Mouse (Mus musculus): ENCODE measurements around the gene Rpf2.

Gene Rpf2

GRCm38 (mm10) chr10:40246374-40247165 is at the start of gene Rpf2:
Gene Rpf2, minus strand, starts transcription at chr10:40247036.
- peak; percentile 83 for DNase-seq (ENCODE audit: low read depth, low spot score)

DNA sequence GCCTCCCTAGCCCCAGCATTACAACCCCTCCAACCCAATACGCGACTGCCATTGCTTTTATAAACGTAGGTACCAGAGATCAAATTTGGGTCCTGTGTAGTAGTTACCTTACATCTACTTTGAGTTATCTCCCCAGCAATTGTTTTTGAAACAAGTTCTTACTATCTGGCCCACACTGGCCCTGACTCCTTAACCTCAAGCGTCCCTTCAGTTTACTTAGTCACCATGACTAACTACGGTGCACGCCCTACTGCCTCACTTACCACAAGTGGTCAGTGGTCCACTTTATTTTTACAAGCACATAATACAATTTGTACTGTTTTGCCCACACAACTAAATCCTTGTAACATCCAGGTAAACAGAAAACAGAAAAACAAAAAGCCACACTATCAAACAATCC is 45.8 kb upstream of the Rpf2 start:
- DNase-seq (ENCODE audit: low read depth, low spot score) = no peak

DNA sequence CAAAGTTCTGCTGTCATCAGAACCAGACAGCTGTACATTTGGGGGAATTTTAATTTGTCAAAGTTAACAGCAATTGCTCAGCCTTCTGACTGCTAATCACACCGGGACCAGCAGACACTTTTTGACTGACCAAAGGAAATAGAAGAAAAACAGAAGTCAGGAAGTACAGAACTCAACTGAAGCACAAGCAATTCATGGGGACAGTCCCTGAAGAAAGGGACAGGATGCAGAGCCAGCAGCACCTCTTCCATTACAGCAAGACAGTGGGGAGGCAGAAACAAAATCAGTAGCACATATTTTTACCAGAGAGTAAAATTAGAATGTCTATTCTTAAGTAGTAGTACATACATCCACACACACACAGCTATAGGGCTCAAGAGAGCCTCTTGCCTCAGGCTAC is 39.9 kb upstream of the Rpf2 start:
- no peak for DNase-seq (ENCODE audit: low read depth, low spot score)

- no peak for DNase-seq (ENCODE audit: low read depth, low spot score)
These were observed 38.7 kb upstream of the Rpf2 start for GRCm38 (mm10) chr10:40285571-40285970.

DNA sequence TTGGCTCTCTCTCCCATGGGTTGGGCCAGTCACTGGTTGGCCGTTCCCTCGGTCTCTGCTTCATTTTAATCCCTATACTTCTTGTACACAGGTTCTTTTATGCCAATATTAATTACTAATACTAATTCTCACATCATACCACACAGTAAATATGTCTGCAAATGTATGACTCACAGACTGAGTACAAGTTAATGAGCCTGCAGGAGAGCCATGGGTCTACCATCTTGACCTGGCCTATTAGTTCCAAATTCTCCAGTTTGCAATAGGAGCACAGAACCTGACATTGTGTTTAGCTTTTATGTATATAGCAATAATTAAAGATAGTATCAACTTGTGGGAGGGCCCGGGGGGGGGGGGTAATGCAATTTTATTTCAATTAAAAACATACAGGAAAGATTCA is 38.2 kb upstream of the Rpf2 start:
- DNase-seq (ENCODE audit: low read depth, low spot score) = no peak

DNA sequence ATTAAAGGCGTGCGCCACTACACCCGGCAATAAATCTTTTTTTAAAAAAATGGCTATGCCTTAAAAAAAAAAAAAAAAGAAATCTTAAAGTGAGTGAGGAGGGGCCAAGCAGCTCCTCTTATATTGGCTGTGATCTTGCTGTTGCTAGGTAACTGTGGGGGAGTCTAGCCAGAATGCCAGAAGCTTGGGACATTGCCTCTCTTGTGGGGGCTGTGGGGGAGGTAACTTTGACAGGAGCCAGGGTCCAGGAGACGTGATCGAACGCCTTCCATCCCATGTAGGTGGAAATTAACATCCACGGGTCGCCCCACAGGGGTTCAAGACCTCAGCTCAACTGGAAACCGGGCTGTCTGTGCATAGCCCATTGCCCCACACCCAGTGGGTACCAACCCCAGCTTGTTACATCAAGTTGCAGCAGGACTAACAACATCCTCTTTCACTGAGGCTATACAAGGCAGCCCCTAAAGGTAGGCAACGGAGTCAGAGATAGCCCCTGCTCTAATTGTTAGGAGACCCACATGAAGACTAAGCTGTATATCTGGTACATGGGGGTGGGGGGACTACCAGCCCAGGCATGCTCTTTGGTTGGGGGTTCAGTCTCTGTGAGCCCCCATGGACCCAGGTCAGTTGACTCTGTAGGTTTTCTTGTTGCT is 37.5 kb upstream of the Rpf2 start:
- no peak for DNase-seq (ENCODE audit: low read depth, low spot score)

DNA sequence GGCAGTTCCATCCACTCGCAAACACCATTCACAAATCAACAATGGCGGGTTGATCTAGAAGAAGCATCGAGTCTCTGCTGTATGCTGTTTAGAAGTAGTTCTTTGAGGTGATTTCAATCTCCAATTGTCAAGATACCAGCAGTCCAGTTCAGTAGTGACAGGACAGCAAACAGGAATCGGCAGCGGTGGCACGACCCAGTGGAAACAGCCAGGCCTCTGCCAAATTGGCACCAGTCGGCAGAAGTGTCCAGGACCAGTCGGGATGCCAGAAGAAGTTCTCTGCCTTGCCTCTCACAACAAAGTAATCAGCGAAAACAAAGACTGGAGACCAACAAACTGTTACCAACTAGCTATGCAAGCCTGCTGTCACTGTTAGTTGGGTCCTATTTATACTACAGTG is 36.8 kb upstream of the Rpf2 start:
- DNase-seq (ENCODE audit: low read depth, low spot score) = no peak

- DNase-seq (ENCODE audit: low read depth, low spot score) = no peak
These were observed 34.7 kb upstream of the Rpf2 start for GRCm38 (mm10) chr10:40281565-40281964.

GRCm38 (mm10) chr10:40278317-40278716 is 31.5 kb upstream of the Rpf2 start:
- DNase-seq (ENCODE audit: low read depth, low spot score) = no peak

DNA sequence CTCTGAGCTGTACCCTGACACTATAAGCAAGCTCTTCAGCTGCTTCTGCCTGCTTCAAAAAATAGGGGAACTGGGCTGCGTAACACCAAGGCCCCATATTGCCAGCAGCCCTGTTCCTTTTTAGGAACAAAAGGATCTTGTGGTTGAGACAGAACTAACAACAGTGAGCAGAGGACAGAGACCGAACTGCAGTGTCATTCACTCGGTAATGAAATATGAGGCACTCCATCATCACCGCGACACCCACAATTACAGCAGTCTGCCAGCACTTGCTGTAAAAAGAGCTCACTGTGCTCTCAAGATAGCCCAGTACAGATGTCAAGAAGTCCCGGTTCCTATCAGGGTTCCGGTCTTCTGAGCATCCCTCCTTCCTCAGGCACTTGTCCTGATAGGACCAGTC is 29.2 kb upstream of the Rpf2 start:
- DNase-seq (ENCODE audit: low read depth, low spot score) = no peak

GRCm38 (mm10) chr10:40273938-40274337 is 27.1 kb upstream of the Rpf2 start:
- DNase-seq (ENCODE audit: low read depth, low spot score) = no peak

DNA sequence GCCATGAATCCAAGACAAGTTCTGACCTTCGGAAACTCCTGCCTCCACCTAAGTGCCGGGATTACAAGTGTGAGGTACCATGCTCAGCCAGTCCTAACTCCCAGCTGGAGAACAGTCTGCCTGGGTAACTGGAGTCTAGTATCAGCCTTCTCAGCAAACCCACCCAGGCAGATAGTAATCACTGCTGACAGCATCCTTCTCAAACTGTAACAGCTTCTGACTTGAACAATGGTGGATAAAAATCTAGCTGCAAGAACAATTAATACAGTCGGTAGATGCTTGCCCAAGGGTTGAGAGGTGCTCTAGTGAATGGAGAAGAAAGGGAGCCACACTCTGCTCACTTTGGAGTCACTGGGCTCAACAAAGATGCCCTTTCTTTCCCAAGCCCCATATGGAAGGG is 24.4 kb upstream of the Rpf2 start:
- no peak for DNase-seq (ENCODE audit: low read depth, low spot score)

GRCm38 (mm10) chr10:40264920-40265319 is 18.1 kb upstream of the Rpf2 start:
- no peak for DNase-seq (ENCODE audit: low read depth, low spot score)

DNA sequence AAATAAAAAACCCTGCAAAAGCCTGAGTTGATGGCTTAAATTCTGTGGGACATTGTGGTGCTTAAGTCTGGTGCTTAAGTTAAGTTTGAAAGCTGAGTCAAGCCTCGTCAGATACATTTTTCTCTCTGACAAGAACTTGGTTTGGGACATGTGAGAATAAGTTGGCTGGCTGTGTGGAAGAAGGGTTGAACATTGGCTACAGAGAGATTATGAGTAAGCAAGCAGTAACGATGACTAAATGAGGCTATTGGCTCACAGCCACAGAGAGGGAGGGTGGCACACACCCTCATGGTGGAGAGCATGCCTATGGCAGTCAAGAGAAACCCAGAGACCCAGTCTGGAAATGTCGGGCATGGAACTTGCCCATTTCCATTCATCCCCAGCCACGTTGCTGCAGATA is 16.9 kb upstream of the Rpf2 start:
- no peak for DNase-seq (ENCODE audit: low read depth, low spot score)

GRCm38 (mm10) chr10:40262200-40262599 is 15.4 kb upstream of the Rpf2 start:
- no peak for DNase-seq (ENCODE audit: low read depth, low spot score)

DNA sequence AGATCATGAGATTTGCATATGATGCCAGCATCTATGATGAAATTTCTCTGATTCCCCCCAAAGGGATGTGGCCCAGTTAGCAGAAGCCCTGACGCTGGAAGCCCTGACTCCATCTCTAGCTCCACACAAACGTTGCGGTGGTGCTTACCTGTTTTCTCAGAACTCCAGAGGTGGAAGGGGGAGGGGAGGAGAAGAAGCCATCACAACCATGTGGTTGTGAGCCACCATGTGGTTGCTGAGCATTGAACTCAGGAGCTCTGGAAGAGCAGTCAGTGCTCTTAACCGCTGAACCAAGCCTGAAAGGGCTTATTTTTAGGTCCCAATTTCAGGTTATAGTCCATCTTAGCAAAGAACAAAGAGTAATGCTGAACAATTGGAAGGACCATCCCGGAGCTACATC is 13.5 kb upstream of the Rpf2 start:
- DNase-seq (ENCODE audit: low read depth, low spot score) = no peak

DNA sequence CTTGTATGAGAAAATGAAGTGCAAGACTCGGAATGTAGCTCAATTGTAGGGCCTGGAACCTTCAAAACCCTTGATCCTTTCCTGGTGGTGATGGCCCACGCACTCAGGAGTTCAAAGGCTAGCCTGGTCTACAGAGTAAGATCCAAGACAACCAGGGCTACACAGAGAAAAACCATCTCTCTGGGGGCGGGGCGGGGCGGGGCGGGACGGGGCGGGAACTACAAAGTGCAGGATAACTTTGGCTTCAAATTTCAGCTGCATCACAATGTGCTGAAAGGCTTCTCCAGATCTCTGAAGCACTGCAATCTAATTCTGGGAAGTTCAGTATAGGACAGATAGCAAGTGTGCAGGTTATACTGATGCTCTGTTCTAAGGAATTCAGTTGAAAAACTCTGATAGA is 12.7 kb upstream of the Rpf2 start:
- DNase-seq (ENCODE audit: low read depth, low spot score) = no peak

DNA sequence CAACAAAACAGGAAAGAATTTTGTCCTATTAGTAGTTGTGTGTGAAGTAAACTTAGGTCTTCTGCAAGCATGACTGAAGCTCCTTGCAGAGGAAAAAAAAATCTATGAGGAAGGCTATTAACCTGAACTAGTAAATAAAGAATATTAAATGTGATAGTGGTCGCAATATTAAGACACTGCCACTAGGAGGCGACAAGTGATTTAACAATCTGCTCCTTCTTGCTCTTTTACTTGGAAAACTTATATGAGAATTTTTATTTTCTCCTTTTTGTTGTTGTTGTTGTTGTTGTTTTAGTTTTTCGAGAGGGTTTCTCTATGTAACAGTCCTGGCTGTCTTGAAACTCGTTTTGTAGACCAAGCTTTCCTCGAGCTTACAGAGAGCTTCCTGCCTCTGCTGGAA is 12.1 kb upstream of the Rpf2 start:
- peak; percentile 43 for DNase-seq (ENCODE audit: low read depth, low spot score)

GRCm38 (mm10) chr10:40258401-40258966 is 11.6 kb upstream of the Rpf2 start:
- DNase-seq (ENCODE audit: low read depth, low spot score) = peak; percentile 59

DNA sequence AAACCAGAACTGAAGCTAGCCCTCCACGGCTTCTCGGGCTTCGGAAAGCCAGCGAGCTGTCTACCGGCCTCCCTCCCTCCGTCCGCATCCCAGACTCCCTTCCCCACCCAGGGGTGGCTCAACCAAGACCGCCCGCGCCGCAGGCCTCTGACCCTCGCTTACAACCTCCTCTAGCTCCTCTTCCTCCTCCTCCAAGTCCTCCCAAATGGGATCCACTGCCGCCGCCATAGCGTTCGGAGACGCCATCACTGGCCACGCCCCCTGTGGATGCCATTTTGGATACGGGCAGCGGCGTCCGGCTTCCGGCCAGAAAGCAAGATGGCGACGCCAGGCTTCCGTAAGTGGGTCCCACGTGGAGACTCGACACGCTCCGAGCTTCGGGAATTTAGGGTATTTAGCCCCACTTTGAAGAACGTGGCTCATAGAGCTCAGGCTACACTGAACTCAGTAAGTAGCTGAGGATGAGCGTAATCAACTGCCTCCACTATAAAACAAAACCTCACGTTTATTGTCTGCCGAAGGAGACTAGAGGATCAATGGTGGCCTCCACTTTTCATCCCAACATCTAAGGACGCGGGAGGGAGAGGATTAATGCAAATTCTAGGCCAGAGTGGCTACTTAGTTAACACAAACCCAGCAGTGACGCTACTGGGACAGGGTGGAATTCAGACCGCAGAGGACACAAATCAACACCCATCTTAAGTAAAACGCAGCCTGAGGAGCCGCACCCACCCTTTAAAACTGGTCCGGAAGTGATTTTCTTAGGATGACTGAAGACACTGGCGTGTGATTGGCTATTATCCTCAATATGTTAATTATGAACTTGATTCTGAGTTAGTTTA is 10.8 kb upstream of the Rpf2 start, which contains the start of gene Gtf3c6:
Gene Gtf3c6, minus strand, starts transcription at position 695 of the 842 bp plus-strand sequence.
- peak; percentile 83 for DNase-seq (ENCODE audit: low read depth, low spot score)

GRCm38 (mm10) chr10:40256716-40257115 is 9.9 kb upstream of the Rpf2 start:
- DNase-seq (ENCODE audit: low read depth, low spot score) = peak; percentile 11

GRCm38 (mm10) chr10:40250969-40251368 is 4.1 kb upstream of the Rpf2 start:
- DNase-seq (ENCODE audit: low read depth, low spot score) = no peak

All from retina, postnatal 7 days (tissue).